Mouse (Mus musculus) adrenal gland, adult 18-20 months (tissue): Measurements from ENCODE around the gene Atg10. TPM values are rescaled to one million over a fixed set of nuclear protein-coding genes. Genes with fewer than 3 reads are reported as not detected.
A peak's percentile ranks its signal among the peaks of the same experiment; 100 is the strongest.

Source experiments
- DNase-seq, 2 experiments: peaks; one replicate each; pipeline ENCODE4 v3.0.0; 2021 to 2022; ENCODE audit warnings: low spot score in 2 of 2
- total RNA-seq, 2 experiments: library from RNA; stranded (reverse); gene quantifications; 1 replicate in 1 of 2; 2 replicates in 1 of 2; pipeline ENCODE4 v1.2.3; 2021

Atg10 gene
- total RNA-seq, 2 experiments from 2014 or later: 17.7 to 22.4 TPM

DNA sequence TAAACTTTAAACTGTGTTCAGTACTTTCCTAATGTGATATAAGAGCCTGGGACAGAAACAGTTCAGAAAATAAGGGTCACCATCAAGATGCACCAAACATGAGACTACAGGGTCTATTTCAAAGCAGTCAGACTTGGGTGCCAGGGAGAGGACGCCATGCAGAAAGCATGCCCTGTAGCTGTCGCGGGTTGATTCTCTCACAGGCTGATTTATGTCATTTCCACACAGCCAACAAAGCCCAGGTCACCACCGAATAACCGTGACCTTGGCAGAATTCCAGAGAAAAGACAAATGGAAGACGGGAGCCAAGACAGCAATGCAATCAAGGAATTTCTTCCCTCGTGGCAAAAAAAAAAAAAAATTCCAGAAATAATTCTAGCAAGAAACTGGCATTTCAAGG lies 94.7 kb downstream of the Atg10 start:
- DNase-seq: peak in 1 of 2 experiments; percentile 19

DNA sequence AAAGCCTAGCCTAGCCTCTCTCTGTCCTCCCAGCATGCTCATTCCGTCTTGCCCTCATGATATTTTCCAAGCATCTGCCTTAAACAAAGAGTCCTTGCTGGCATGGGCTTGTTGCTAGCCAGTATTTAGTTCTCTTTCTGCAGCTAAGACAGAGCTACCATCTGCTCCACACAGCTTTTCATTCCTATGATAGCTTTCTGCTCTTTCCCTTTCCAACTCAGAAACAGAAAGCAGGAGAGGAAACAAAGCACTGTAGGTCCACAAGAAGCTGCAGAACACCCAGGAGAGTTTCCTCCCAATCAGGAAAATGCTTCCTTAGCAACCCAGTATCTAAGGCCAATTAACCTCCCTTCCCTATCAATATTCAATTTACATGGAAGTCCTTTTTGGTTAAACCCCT lies 95.2 kb downstream of the Atg10 start:
- no peak for DNase-seq

DNA sequence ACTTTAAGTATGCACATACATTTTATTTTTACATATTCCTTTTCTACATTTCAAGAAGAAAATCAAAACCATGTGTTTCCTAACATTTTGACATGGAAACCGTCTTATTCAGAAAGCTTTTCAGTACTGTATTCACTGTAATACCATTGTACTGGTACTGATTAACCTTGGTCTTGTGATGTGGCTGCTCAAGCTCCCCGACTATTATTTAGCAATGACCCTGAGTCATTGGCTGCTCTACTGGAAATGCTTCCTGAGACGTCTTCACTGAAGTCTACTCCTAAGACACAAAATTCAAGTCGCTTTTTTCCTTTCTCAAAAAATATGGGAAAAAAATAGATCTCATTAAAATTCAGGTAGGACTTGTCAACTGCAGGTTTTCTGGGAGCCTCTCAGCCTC lies 105.6 kb downstream of the Atg10 start:
- no peak for DNase-seq

DNA sequence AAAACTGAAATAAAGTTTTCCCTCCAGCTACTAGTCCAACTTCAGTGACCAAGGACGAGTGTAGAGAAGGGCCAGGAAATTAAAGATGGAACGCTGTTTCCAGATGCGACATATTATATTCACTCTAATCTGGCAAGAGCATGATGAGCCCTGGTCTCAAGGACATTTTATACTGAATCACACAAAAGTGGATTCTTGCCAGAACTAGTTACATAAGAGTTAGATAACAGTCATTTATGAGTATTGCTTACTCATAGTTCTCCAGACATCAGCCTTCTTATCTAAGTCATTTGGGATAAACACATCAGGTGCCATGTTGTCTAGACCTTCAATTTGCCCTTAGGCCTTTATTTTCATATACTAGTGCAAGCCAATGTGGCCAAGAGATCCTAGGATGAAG lies 108.9 kb downstream of the Atg10 start:
- DNase-seq: no peak

DNA sequence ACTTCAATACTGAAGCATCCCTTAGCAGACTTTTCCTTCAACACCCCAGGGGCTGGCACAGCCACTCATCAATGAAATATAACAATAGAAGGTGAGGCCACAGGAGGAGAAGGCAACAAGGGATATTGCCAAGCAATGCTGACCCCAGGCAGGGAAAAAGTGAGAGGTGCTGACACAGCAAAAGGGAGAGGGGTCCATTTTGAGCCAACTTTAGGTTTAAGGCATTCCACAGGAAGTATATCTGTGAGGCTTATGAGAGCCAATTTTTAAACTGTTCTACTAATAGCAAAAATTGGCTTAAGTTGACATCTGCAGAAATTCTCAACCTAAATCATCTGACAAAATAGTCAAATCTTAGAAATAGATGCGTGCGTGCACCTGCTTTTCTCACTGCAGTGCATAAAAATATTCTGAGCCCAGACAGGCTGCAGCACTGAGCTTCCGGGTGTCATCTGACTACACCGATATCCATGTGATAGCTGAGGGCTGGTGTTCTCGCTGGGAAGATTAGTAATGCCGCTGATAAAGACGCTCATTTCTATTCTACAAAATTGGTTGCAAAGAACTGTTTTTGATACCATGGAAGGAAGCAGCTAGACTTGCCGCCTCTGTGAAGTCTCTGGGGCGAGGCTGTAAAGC lies 116.3 kb downstream of the Atg10 start:
- DNase-seq: no peak

- no peak for DNase-seq
Observed at GRCm38 (mm10) chr13:91102238-91102637, 121.5 kb downstream of the Atg10 start.

- DNase-seq: no peak
Observed at GRCm38 (mm10) chr13:91100417-91100816, 123.4 kb downstream of the Atg10 start.

DNA sequence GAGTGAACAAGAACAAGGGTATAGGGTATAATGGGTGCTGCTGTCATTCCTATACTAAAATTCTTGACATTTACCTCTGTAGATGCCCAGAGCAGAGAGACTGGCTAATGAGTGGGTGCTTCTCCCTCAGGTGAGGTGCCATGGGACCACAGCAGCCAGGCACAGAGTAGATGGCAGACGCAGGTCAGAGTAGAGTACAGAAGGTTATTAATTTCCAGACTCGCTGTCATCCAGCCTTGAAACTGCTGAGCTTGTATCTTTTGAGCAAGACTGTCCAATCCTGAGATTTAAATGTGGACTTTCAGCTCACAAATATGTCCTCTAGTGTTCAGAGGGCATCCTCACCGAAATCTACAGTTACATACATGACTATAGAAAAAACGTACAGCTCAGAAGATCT lies 128.9 kb downstream of the Atg10 start:
- no peak for DNase-seq

GRCm38 (mm10) chr13:91094196-91094595 lies 129.6 kb downstream of the Atg10 start:
- no peak for DNase-seq

DNA sequence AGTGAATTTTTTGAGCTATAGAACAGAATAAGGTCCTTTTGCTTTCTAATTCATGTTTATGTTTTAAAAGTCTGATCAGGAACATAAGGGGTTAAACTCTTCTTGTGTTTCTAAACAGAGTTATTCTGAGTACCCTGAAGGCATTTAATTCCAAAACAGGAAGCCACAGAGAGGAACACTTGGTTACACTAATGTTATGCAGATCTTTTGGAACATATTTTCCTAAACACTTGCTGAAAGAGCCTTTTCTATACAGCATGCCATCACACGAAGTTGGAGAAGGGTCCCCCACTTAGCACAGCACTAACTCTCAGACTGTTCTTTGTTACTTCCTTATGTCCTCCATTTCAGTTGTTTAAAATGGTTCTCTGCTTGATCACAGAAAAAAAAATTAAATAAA lies 130.2 kb downstream of the Atg10 start:
- DNase-seq: no peak

DNA sequence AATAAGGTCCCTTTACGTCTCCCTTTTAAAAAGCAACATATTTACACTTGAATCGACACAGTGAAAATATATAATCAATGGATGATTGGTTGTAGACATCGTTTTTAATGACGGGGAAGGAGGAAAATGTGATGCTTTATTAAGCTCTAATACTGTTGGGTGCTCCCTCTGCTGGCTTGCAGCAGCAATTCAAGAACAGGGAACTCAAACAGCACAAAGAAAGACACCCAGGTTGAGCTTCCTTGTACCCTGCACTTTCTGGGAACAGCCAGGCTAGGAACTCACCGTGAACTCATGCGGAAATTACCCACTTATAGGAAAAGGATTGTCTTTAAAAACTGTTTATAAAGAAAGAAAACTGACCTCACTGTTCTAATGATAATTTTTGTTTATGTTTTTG lies 130.6 kb downstream of the Atg10 start:
- peak in 1 of 2 experiments; percentile 30 for DNase-seq

GRCm38 (mm10) chr13:91091731-91092190 lies 132.0 kb downstream of the Atg10 start:
- DNase-seq: no peak

DNA sequence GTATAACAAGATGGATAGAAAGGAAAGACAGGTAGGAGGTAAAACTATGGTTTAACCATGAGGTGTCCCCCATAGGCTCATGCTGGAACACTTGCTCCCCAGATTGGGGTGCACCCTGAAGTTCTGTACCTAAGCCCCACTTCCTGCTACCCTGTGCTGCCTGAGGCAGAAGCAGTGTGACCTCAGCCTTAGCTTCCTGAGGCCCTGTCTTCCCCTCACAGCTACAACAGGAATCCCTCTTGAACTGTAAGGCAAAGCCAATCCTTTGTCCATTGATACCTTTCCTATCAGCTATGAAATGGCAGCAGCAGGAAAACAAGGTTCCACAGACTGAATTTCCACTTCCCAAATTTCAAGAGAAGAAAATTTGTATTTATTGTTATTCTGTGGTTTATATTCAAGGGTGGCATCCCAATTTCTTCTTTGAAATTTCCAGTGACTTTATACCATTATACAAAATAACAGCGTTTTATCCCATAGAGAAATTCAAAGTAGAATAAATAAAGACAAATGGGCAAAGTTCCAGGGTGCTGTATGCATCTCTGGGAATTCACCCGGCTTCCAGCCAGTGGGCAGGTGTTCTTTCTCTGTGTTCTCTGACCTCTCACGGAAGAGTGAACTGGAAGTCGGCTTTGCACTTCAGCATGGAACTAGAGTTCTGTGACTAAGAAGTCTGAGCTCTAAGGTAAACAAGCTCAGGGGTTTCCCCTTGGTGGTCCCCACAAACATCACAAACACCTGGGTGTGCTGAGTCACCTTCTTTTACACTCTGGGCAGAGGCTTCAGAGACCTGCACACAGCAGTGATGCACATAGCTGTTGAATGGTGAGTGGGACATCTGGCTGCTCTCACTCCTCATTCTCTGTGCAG lies 132.7 kb downstream of the Atg10 start:
- no peak for DNase-seq

DNA sequence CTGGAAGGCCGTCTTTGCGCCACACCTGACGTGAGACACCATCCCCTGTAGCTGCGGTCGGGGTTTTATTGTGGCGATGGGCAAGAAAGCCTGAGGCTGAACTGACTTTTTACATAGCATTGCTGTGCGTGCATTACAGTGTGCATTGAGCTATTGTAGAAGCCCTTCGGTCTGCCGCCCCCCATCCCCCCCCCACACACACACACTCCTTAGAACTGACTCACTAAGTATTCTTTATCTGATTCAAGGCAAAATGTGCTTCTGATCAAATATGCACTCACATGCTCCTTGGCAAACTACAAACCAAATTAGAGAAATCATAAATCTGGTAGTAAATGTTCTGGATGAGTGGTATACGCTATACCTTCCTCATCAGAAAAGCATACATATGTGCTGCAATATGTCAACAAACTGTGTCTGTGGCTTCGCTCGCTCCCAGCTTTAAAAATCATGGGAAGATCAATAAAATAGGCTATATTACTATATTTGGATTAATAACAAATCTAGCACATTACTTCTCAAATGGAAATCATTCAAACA lies 137.3 kb downstream of the Atg10 start:
- no peak for DNase-seq

GRCm38 (mm10) chr13:91072351-91072750 lies 151.4 kb downstream of the Atg10 start:
- no peak for DNase-seq

- DNase-seq: no peak
Observed at GRCm38 (mm10) chr13:91060871-91061270, 162.9 kb downstream of the Atg10 start.

DNA sequence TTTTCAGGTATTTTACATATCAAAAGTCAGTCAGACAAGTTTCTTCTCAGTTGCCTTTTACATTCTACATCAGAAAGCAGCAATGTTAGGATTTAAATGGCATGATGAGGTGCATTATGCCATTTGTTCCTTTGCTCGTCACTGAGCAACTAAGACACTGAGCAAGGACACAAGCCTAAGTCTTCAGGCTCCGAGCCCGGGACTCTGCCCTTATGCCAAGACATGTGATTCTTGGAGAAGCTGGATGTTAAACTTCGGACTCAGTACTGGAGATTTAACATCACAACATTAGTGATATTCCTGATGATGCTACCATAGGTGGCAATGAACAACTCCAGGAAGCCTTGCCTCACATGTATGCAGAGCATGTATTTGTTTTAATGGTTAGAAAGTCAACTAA lies 175.6 kb downstream of the Atg10 start:
- no peak for DNase-seq

DNA sequence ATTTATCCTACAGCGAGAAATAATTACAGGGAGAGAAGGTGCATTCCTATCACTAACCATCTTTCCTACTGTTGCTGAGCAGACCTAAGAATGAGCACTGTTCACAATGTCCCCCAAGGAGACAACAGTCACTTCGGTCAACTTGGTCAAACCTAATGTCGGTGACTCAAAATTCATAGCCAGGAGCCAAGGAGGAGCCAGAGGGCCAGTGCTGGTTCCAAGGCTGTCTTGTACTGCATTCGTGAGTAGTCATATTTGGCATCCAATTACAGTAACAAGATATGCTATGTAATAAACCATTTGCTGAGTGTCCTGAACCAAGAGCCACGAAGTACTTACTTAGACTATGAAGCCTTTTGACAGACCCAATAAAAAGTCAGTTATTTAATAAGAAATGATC lies 176.9 kb downstream of the Atg10 start:
- DNase-seq: no peak

GRCm38 (mm10) chr13:91041236-91041635 lies 182.5 kb downstream of the Atg10 start:
- no peak for DNase-seq

- no peak for DNase-seq
Observed at GRCm38 (mm10) chr13:91040421-91040820, 183.3 kb downstream of the Atg10 start.

GRCm38 (mm10) chr13:91039201-91039807 lies 184.5 kb downstream of the Atg10 start:
- DNase-seq: no peak

- DNase-seq: no peak
Observed at GRCm38 (mm10) chr13:91038636-91039035, 185.1 kb downstream of the Atg10 start.
